Mouse (Mus musculus) embryonic fibroblast, embryonic 13.5 days (primary cell): Measurements from ENCODE around the gene Thoc3.

Experiments
- CTCF ChIP-seq: IDR thresholded peaks from 2 replicates; pipeline ENCODE4 v1.5.1; 2011; ENCODE audit warnings: mild to moderate bottlenecking, control low read depth, low read length, moderate library complexity, borderline replicate concordance; ENCODE audit not compliant: insufficient read depth
- POLR2A ChIP-seq: IDR thresholded peaks from 2 replicates; pipeline ENCODE4 v1.6.1; 2011; ENCODE audit warnings: low read depth, mild to moderate bottlenecking, control low read depth, low read length, moderate library complexity

- TF ChIP-seq POLR2A: no peak
- TF ChIP-seq CTCF: no peak
Measured at GRCm38 (mm10) chr13:54501352-54501751, 32.7 kb upstream of the Thoc3 start.
